Mouse (Mus musculus) ovary, adult 10 weeks (tissue): ENCODE measurements around the gene Snx13. TPM values are rescaled to one million over a fixed set of nuclear protein-coding genes. Genes with fewer than 3 reads are reported as not detected.

Experiments
- polyA plus RNA-seq: library from polyadenylated mRNA; stranded (reverse); fragments of 350-450 nt; fragmentation: Illumina TruSeq; extraction: RNeasy Lipid Tissue Mini Kit (QIAGEN cat#74804); gene quantifications from one replicate; pipeline ENCODE4 v1.2.3, GENCODE M21; 2014

The Snx13 gene
- polyA plus RNA-seq, result 163 TPM

GRCm38 (mm10) chr12:35046999-35047319 is at the start of gene Snx13:
Snx13 (plus strand) TSS chr12:35047186.

Other genes with a start within 250 kb of the Snx13 start
- 5.4 TPM for gene Hdac9, start 130.1 kb upstream of the Snx13 start, polyA plus RNA-seq
- gene Prps1l1, start 62.4 kb upstream of the Snx13 start, polyA plus RNA-seq, result not detected